Mouse (Mus musculus): ENCODE data around the gene Adipor2.

Gene Adipor2

GRCm38 (mm10) chr6:119348234-119348633, 69.3 kb downstream of the Adipor2 start:
- peak; percentile 62 for DNase-seq (ENCODE audit: low read depth, low spot score)

GRCm38 (mm10) chr6:119347813-119348212, 69.7 kb downstream of the Adipor2 start:
- no peak for DNase-seq (ENCODE audit: low read depth, low spot score)

- DNase-seq (ENCODE audit: low read depth, low spot score): no peak
Observed at GRCm38 (mm10) chr6:119346257-119346656, 71.2 kb downstream of the Adipor2 start.

GRCm38 (mm10) chr6:119341409-119341808, 76.1 kb downstream of the Adipor2 start:
- no peak for DNase-seq (ENCODE audit: low read depth, low spot score)

GRCm38 (mm10) chr6:119338121-119338912, 79.2 kb downstream of the Adipor2 start:
- DNase-seq (ENCODE audit: low read depth, low spot score): no peak

GRCm38 (mm10) chr6:119337287-119337686, 80.2 kb downstream of the Adipor2 start:
- no peak for DNase-seq (ENCODE audit: low read depth, low spot score)

- DNase-seq (ENCODE audit: low read depth, low spot score): no peak
Observed at GRCm38 (mm10) chr6:119336124-119336523, 81.4 kb downstream of the Adipor2 start.

- DNase-seq (ENCODE audit: low read depth, low spot score): no peak
Observed at GRCm38 (mm10) chr6:119333831-119334230, 83.7 kb downstream of the Adipor2 start.

GRCm38 (mm10) chr6:119333202-119333601, 84.3 kb downstream of the Adipor2 start:
- DNase-seq (ENCODE audit: low read depth, low spot score): no peak

GRCm38 (mm10) chr6:119332111-119332510, 85.4 kb downstream of the Adipor2 start:
- no peak for DNase-seq (ENCODE audit: low read depth, low spot score)

GRCm38 (mm10) chr6:119330506-119330905, 87.0 kb downstream of the Adipor2 start, which contains the start of gene Lrtm2:
TSS of gene Lrtm2 (minus strand) at chr6:119330766.
- no peak for DNase-seq (ENCODE audit: low read depth, low spot score)

GRCm38 (mm10) chr6:119329936-119330335, 87.6 kb downstream of the Adipor2 start:
- no peak for DNase-seq (ENCODE audit: low read depth, low spot score)

- peak; percentile 69 for DNase-seq (ENCODE audit: low read depth, low spot score)
Observed at GRCm38 (mm10) chr6:119329215-119329714, 88.2 kb downstream of the Adipor2 start.

- DNase-seq (ENCODE audit: low read depth, low spot score): no peak
Observed at GRCm38 (mm10) chr6:119328521-119329115, 88.9 kb downstream of the Adipor2 start.

GRCm38 (mm10) chr6:119326541-119326940, 91.0 kb downstream of the Adipor2 start:
- no peak for DNase-seq (ENCODE audit: low read depth, low spot score)

GRCm38 (mm10) chr6:119325978-119326377, 91.5 kb downstream of the Adipor2 start:
- no peak for DNase-seq (ENCODE audit: low read depth, low spot score)

- no peak for DNase-seq (ENCODE audit: low read depth, low spot score)
Observed at GRCm38 (mm10) chr6:119324776-119325175, 92.7 kb downstream of the Adipor2 start.

- DNase-seq (ENCODE audit: low read depth, low spot score): no peak
Observed at GRCm38 (mm10) chr6:119321752-119322151, 95.8 kb downstream of the Adipor2 start.

GRCm38 (mm10) chr6:119320481-119320880, 97.0 kb downstream of the Adipor2 start:
- DNase-seq (ENCODE audit: low read depth, low spot score): no peak

GRCm38 (mm10) chr6:119319358-119319757, 98.1 kb downstream of the Adipor2 start:
- DNase-seq (ENCODE audit: low read depth, low spot score): no peak

GRCm38 (mm10) chr6:119318732-119319131, 98.8 kb downstream of the Adipor2 start:
- DNase-seq (ENCODE audit: low read depth, low spot score): no peak

- DNase-seq (ENCODE audit: low read depth, low spot score): no peak
Observed at GRCm38 (mm10) chr6:119314751-119315476, 102.6 kb downstream of the Adipor2 start.
